Mouse (Mus musculus) stomach, embryonic 15.5 days (tissue): ENCODE results near the gene Ldlrad3. TPM values are rescaled to one million over a fixed set of nuclear protein-coding genes. Genes with fewer than 3 reads are reported as not detected.

Experiments
- ATAC-seq: fragments of 200-750 bp; cut with Nextera tagmentation; 2 replicates; pipeline ENCODE4 v1.8.0; 2017; ENCODE audit warnings: low read depth, moderate number of reproducible peaks, moderate TSS enrichment; ENCODE audit not compliant: insufficient read depth, low FRiP score
- H3K27ac ChIP-seq: fragments of 300-500 bp; sonication (generic); 2 replicates; pipeline ENCODE4 v1.5.1; 2015; ENCODE audit warnings: mild to moderate bottlenecking, inconsistent platforms
- H3K27me3 ChIP-seq: fragments of 300-500 bp; sonication (generic); replicated peaks from 2 replicates; pipeline ENCODE4 v1.6.1; 2015; ENCODE audit warnings: inconsistent platforms
- H3K36me3 ChIP-seq: fragments of 300-500 bp; sonication (generic); 2 replicates; pipeline ENCODE4 v1.6.1; 2015; ENCODE audit warnings: inconsistent platforms
- H3K4me1 ChIP-seq: fragments of 300-500 bp; sonication (generic); 2 replicates; pipeline ENCODE4 v1.6.1; 2015; ENCODE audit warnings: inconsistent platforms
- H3K4me2 ChIP-seq: fragments of 300-500 bp; sonication (generic); 2 replicates; pipeline ENCODE4 v1.6.1; 2015; ENCODE audit warnings: mild to moderate bottlenecking, inconsistent platforms
- H3K4me3 ChIP-seq: fragments of 300-500 bp; sonication (generic); replicated peaks from 2 replicates; pipeline ENCODE4 v1.5.1; 2015; ENCODE audit warnings: inconsistent platforms
- H3K9ac ChIP-seq: fragments of 300-500 bp; sonication (generic); 2 replicates; pipeline ENCODE4 v1.6.1; 2015; ENCODE audit warnings: inconsistent platforms
- H3K9me3 ChIP-seq: fragments of 300-500 bp; sonication (generic); 2 replicates; pipeline ENCODE4 v1.6.1; 2016; ENCODE audit warnings: inconsistent platforms
- WGBS: fragments of 180-500 bp; shearing (Covaris S2); methylation state at CpG from one replicate; pipeline ENCODE4 v1.1.7; 2015; 5-methylcytosine and 5-hydroxymethylcytosine counted together
- polyA plus RNA-seq: library from polyadenylated mRNA; unstranded; fragments of >200 nt; fragmentation: Nextera tagmentation; extraction: Ambion mirVana; gene quantifications from 2 replicates; pipeline ENCODE4 v1.2.1, GENCODE M21; 2015

Gene Ldlrad3
- polyA plus RNA-seq, 1 experiment from 2014 or later: 39.1 TPM

DNA sequence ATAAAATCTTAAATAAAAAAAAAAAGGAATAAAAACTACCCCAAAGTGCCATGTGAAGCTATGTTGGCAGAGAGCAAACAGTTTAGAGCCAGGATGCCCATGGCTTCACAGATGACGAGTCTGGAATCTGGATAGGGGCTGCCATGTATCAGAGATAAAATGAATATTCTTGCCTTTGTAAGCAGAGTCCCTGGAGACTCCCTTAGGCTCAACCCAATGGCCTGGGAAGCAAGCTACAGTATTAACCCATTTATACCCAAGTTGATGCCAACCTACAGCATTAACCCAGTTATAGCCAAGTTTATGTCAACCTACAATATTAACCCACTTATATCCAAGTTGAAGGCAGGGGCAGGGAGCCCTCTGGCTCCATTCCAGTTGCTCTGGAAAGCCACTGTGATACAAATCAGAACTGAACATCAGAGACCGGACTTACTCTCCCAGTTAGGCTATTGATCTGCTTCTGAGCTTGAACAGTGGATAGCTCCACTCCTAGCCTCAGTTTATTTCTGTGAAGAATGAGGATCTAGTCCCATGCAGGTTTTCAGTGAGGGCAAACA, 16.1 kb upstream of the Ldlrad3 start:
- H3K4me3 ChIP-seq: no peak overlapping the region
- H3K4me1 ChIP-seq: no peaks in the 10 kb centered on the region
- H3K9ac ChIP-seq: no peak overlapping the region
- H3K27ac ChIP-seq: no peak overlapping the region
- ATAC-seq: no peak
- no peaks in the 10 kb centered on the region for H3K27me3 ChIP-seq
- H3K36me3 ChIP-seq: no peaks in the 10 kb centered on the region
- H3K9me3 ChIP-seq: no peaks in the 10 kb centered on the region
- WGBS: 60% methylated on average over 2 of the region's 2 CpGs
- no peak overlapping the region for H3K4me2 ChIP-seq

DNA sequence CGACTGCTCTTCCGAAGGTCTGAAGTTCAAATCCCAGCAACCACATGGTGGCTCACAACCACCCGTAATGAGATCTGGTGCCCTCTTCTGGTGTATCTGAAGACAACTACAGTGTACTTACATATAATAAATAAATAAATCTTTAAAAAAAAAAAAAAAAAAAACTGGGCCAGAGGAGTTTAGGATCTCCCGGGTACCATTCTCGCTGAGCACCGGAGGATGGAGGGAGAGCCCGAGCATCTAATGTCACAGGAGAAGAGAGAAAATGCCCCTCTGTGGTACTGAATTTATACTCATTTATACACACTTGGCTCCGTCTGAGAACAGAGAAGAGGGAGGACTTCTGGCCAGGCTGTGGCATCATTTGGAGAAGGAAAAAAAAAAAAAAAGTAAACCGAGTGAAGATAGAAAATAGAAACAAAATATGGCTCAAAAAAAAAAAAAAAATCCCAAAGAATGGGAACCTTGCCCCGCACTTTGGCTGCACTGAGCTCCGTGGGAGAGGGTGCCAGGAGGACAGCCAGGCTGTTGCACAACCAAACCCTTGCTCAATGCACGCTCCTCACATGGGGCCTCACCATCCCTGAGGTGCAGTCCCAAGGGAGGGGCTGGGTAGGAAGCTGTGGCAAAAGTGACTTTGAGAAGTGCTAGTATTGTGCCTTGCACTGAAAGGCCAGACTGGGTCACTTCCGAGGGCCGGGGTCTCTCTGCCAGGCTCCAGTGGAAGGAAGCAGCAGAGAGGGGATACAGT, 15.2 kb upstream of the Ldlrad3 start:
- Histone ChIP-seq H3K4me1 (no peaks in the 10 kb centered on the region; the same call in 1 of the 2 replicates), H3K9me3 (no peaks in the 10 kb centered on the region), H3K36me3 (no peaks in the 10 kb centered on the region), H3K27ac (no peak overlapping the region), H3K9ac (no peak overlapping the region), H3K4me3 (no peak overlapping the region), H3K4me2 (no peak overlapping the region), H3K27me3 (no peaks in the 10 kb centered on the region)
- WGBS: 78% methylated on average over 14 of the region's 14 CpGs
- ATAC-seq: no peak

DNA sequence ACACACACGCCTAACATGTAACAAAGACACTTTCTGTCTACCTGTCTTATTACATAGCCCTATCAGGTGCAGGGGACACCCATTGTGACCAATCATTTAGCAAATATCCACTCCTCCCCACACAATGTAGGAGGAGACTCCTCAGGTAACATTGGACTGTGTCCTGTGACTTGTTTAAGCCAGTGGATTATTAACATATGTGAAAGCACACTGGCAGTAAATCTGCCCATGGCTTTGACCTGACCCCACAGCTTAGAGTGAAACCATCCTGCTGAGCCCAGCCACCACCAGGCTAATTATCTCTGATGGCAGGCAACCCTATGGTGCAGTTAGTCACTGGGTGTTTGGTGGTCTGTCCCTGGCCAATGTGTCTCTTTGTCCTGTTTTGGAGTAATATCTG, 11.1 kb upstream of the Ldlrad3 start:
- Histone ChIP-seq H3K4me2 (no peak overlapping the region), H3K9me3 (no peaks in the 10 kb centered on the region), H3K27ac (no peak overlapping the region), H3K36me3 (no peaks in the 10 kb centered on the region), H3K27me3 (no peaks in the 10 kb centered on the region), H3K9ac (no peak overlapping the region), H3K4me3 (no peak overlapping the region), H3K4me1 (no peaks in the 10 kb centered on the region; the same call in 1 of the 2 replicates)
- peak; percentile 51; the same call in 1 of the 2 replicates for ATAC-seq
- WGBS: 70% methylated on average over 1 of the region's 1 CpGs

DNA sequence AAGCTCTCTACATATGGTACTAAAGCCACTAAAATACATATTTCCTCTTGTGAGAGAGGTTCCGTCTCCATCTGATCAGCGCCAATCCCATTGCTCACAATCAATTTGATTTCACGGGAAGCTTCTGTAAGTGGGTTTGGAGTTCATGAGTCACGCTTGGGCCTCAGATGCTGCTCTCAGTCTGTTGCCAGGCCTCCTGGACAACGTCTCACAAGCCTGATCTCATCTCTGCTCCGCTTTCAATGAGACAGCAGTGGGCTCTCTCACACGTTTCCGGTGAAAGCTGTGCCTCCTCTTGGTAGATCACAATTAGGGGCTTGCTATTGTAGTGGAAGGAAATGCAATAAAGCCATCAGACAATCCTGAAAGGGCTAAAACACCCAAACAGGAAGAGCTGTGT, 10.5 kb upstream of the Ldlrad3 start:
- Histone ChIP-seq H3K27ac (no peak overlapping the region), H3K9me3 (no peaks in the 10 kb centered on the region), H3K4me1 (no peaks in the 10 kb centered on the region; the same call in 1 of the 2 replicates), H3K4me2 (no peak overlapping the region), H3K27me3 (no peaks in the 10 kb centered on the region), H3K4me3 (no peak overlapping the region), H3K9ac (no peak overlapping the region), H3K36me3 (no peaks in the 10 kb centered on the region)
- ATAC-seq: no peak
- 58% methylated on average over 8 of the region's 8 CpGs for WGBS

DNA sequence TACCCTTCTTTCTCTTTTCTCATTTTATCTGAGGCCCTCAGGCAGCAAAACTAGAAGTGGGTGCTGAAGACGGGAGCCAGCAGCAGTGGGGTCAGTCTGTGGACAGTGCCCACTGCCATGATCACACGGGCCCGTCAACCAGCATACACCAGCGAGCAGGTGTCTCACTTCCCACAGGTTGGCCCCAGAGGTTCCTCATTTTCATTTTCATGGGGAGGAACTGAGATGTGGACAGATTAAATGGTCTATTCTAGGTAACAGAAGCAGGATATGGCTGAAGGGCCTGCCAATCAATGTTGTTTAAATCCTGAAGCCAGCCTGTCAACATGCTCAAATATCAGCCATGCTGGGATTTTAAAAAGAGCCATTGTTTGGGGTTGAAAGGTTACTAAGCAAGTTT, 9.3 kb upstream of the Ldlrad3 start:
- H3K4me1 ChIP-seq: no peaks in the 10 kb centered on the region; the same call in 1 of the 2 replicates
- H3K36me3 ChIP-seq: no peaks in the 10 kb centered on the region
- no peak overlapping the region for H3K4me3 ChIP-seq
- ATAC-seq: no peak; the same call in 1 of the 2 replicates
- no peak overlapping the region for H3K9ac ChIP-seq
- WGBS: 73% methylated on average over 4 of the region's 4 CpGs
- no peak overlapping the region for H3K4me2 ChIP-seq
- H3K9me3 ChIP-seq: no peaks in the 10 kb centered on the region
- no peaks in the 10 kb centered on the region for H3K27me3 ChIP-seq
- H3K27ac ChIP-seq: no peak overlapping the region

DNA sequence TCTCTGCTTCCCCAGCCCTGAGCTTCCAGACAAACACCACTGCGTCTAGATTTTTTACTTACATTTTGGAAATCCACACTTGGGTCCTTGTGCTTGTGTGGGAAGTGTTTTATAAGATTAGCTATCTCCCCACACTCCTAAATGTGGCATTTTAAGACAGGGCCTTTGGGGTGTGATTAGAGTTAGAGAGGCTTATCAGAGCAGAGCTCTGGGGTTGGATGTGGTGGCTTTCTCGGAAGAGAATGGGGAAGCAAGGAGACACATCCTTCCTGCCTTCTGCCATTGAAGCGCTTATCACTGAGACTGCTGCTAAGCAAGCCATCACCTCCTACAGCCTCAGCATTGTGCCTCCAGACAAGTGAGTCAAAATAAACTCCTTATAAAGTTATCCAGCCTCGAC, 8.1 kb upstream of the Ldlrad3 start:
- no peak for ATAC-seq
- no peaks in the 10 kb centered on the region for H3K27me3 ChIP-seq
- WGBS: 67% methylated on average over 4 of the region's 4 CpGs
- H3K4me3 ChIP-seq: no peak overlapping the region
- no peak overlapping the region for H3K9ac ChIP-seq
- no peaks in the 10 kb centered on the region; the same call in 1 of the 2 replicates for H3K4me1 ChIP-seq
- H3K4me2 ChIP-seq: no peak overlapping the region
- H3K36me3 ChIP-seq: no peaks in the 10 kb centered on the region
- H3K9me3 ChIP-seq: no peaks in the 10 kb centered on the region
- H3K27ac ChIP-seq: no peak overlapping the region

DNA sequence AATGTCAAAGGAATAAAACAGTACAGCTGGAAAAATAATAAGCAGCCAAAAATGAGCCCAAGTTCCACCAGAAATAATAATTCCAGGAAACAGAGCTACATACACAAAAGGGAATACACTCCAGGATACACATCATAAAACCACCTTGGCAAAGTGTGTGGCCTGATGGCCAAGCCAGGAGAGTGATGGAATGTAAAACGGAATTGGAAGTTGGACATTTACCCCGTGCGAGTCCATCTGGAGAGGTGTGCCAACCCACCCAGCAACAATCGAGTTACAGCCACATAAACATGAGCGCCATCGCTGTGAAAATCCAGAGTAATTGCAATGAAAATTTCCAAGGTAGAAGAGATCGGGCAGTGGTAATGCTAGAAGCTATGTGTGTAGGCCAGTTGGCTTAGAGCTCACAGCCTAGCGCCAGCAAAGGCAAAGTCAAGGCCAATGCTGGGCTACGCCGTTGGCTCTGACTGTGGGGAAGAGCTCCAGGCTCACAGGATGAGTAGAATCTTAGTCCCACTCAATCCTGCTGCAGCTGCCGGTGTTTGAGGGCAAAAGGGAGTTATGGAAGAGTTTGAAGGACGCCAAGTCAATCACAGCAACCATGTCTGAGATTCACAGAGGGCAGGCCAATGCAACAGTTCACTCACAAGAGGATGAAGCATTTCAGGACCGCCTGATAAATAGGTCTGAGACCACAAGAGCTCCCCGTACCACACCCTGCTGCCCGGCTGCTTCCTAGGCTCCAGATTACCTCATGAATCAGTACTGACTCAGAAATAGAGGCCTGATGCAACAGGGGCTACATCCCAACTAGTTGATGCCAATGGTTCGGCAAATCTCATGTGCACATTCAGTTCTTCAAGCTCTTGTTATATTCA, 7.0 kb upstream of the Ldlrad3 start:
- Histone ChIP-seq H3K36me3 (no peaks in the 10 kb centered on the region), H3K27me3 (no peaks in the 10 kb centered on the region), H3K4me2 (no peak overlapping the region), H3K9ac (no peak overlapping the region), H3K27ac (no peak overlapping the region), H3K4me1 (no peaks in the 10 kb centered on the region; the same call in 1 of the 2 replicates), H3K9me3 (no peaks in the 10 kb centered on the region), H3K4me3 (no peak overlapping the region)
- no peak for ATAC-seq
- WGBS: 86% methylated on average over 16 of the region's 16 CpGs

DNA sequence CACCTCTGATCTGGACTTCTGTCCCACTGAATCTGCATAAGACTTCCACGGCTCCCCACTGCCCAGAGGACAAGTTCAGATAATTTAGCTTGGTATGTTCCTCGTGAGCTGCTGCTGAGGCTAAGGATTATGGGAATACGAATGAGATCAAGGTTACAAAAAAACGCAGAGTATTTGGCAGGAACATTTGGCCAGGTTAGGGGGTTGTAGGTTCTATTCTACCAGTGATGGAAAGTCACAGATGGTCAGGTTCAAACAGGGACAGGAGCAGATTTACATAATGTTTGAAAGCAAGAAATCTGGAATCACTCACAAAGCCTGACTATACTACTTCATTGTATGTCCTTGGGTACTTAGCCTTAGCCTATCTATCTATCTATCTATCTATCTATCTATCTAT, 5.6 kb upstream of the Ldlrad3 start:
- H3K4me2 ChIP-seq: no peak overlapping the region
- no peak overlapping the region for H3K9ac ChIP-seq
- no peak overlapping the region for H3K4me3 ChIP-seq
- no peaks in the 10 kb centered on the region; the same call in 1 of the 2 replicates for H3K4me1 ChIP-seq
- ATAC-seq: no peak
- no peaks in the 10 kb centered on the region for H3K36me3 ChIP-seq
- WGBS: 64% methylated on average over 4 of the region's 4 CpGs
- H3K27ac ChIP-seq: no peak overlapping the region
- no peaks in the 10 kb centered on the region for H3K27me3 ChIP-seq
- H3K9me3 ChIP-seq: no peaks in the 10 kb centered on the region

DNA sequence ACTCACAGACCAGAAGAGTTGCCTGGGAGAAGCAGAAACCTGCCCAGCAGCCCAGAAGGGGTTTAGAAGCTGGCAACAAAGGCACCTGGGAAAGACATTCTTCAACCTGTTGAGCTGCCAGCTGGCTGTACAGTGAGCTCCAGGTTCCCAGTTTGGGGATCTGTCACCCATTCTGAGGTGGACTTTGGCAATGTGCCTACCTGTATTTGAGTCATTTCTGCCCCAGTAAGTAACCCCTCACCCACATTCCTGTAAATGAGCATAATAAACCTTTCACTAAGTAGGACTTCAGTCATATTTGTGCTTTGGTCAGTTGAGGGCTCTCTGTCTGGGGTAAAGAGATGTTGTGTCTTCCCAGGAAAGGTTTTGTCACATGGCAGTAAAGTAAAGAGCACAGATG, 4.8 kb upstream of the Ldlrad3 start:
- Histone ChIP-seq H3K27me3 (no peaks in the 10 kb centered on the region), H3K36me3 (no peaks in the 10 kb centered on the region), H3K27ac (no peak overlapping the region), H3K9ac (no peak overlapping the region), H3K4me1 (no peaks in the 10 kb centered on the region), H3K4me3 (no peak overlapping the region), H3K9me3 (no peaks in the 10 kb centered on the region), H3K4me2 (no peak overlapping the region)
- ATAC-seq: no peak

DNA sequence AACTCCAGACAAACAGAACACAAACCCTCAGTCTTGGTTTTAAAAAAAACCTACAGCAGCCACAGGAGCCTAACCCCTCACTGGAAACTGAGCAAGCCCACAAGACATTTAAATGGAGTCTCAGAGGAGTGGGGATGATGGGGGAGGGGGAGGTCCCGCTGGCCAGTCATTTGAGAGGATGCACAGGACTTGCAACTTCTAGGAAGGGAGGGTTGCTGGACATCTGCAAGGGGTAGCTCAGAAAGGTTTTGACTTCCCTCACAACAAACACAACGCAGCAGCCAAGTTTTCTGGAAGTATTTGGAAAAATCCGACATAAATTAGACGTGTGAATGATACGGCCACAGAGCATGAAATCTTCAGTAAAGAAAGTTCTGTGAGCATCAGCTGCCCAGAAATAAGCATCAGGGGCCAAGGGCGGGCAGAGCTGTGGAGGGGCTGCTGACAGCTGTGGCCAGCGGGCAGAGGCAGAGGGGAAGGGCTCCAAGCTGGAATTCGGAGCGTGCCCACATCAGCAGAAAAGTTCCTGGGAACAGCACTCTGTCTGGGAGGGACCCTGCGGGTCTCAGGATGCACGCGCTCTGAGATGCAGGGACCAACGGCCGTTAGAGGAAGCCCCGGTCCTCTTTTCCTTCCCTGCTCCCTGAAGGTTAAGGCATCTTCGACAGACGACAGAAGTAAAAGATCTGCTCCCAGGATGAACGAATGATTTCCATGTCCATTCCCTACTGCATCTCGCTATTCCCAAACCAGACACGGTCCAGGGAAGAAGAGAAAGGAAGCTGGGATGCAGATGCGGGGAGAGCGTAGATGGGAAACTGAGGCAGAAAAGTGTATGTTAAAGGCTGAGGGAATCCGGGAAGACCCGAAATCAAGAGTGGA, 875 bp downstream of the Ldlrad3 start:
- H3K36me3 ChIP-seq: no peaks in the 10 kb centered on the region
- ATAC-seq: no peak
- WGBS: 2% methylated on average over 24 of the region's 24 CpGs

DNA sequence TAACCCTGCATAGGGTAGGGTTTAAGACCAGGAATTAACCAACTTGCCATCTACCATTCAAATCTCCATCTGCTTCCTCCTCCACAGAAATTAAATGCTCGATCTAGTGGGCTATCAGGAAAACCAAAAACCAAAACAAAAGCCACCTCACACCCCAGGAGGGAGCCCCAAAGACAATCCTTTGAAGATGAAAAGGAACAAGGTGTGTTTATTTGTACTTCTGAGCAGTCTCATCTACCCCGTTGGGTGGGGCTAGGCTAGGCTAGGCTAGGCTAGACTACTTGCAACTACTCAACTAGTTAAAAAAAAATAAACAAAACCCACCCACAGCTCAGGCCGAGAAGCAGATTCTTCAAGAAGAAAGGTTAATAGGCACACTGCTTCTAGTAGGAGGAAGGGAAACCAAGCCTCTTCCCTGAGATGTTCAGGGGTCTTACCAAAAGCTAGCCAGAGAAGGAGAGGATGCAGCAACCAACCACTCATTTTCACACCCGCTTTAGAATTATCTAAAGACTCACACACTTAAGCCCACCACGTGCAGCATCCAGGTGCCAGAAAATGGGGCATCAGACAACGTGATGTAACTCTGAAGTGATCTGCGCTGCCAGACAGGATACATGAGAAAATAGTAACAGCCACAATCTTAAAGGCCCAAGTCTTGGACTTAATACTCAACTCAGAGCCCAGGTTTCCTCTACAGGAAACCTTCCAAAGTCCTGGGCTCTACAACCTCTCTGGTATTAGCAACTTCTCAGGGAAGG, 2.3 kb downstream of the Ldlrad3 start:
- Histone ChIP-seq H3K4me3 (no peak overlapping the region), H3K27ac (no peak overlapping the region), H3K4me2 (peak overlapping the region; percentile 76; the same call in 1 of the 2 replicates), H3K27me3 (no peaks in the 10 kb centered on the region), H3K9ac (no peak overlapping the region), H3K4me1 (peaks cover 18% of the 10 kb centered on the region), H3K36me3 (no peaks in the 10 kb centered on the region), H3K9me3 (no peaks in the 10 kb centered on the region)
- no peak for ATAC-seq
- 58% methylated on average over 7 of the region's 7 CpGs for WGBS

More for the DNA sequence above, 875 bp downstream of the Ldlrad3 start:
- H3K9ac ChIP-seq: peak overlapping the region; percentile 64
- peak overlapping the region; percentile 83 for H3K4me3 ChIP-seq
- H3K4me2 ChIP-seq: peak overlapping the region; percentile 76
- H3K27me3 ChIP-seq: no peaks in the 10 kb centered on the region
- no peaks in the 10 kb centered on the region for H3K9me3 ChIP-seq
- H3K27ac ChIP-seq: peak overlapping the region; percentile 94
- H3K4me1 ChIP-seq: peaks cover 18% of the 10 kb centered on the region
